Mouse (Mus musculus) E14TG2a.4 (cell line): ENCODE data around the gene Gpx6.

Experiments used
- CTCF ChIP-seq: conservative IDR thresholded peaks from 2 replicates; pipeline ENCODE4 v1.5.1; 2014; ENCODE audit warnings: low read length
- NANOG ChIP-seq: IDR thresholded peaks from 2 replicates; pipeline ENCODE4 v1.6.1; 2014; ENCODE audit warnings: borderline replicate concordance, low read length, mixed read lengths
- POU5F1 ChIP-seq: IDR thresholded peaks from 2 replicates; pipeline ENCODE4 v1.6.1; 2014; ENCODE audit warnings: low read length, borderline replicate concordance

DNA sequence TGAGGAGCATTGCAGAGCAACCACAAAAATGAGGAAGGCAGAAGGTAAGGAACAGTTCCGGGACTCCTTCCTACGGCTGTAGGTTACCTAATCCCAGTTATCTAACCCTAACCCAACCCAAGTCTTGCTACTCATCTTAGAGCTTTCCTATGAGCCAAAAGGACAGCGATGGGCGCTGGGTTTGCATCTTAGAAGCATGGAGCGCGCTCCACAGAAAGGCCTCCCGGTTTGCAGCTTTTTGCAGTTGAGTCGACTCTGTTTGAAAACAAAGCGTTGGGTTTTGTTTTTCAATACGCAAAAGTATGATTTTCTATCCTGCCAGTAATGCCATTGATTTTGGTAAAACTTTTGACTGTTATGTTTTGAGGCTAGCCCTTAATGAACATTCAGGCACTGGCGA, 48.0 kb upstream of the Gpx6 start:
- TF ChIP-seq CTCF (no peak), NANOG (no peak), POU5F1 (no peak)
